Mouse (Mus musculus): Measurements from ENCODE around the gene Tfrc. TPM values are rescaled to one million over a fixed set of nuclear protein-coding genes. Genes with fewer than 3 reads are reported as not detected.
A peak's percentile ranks its signal among the peaks of the same experiment; 100 is the strongest.

Gene Tfrc
- polyA plus RNA-seq, 1 experiment = 38.0 TPM

- Histone ChIP-seq H3K27ac (ENCODE audit: insufficient read depth, low read length) (peak overlapping the region; percentile 84), H3K4me1 (ENCODE audit: control insufficient read depth, insufficient read depth, low read length) (peaks cover 19% of the 10 kb centered on the region; the same call in 1 of the 2 replicates), H3K4me3 (ENCODE audit: insufficient read depth, low read length) (no peak overlapping the region)
- TF ChIP-seq POLR2A (IDR thresholded peaks at IDR 0.05; ENCODE audit: low read depth, low read length) = 0 out of 2 replicates have a peak, but pooled peaks have one; percentile 12
- TF ChIP-seq CTCF (IDR thresholded peaks at IDR 0.05; ENCODE audit: borderline replicate concordance, insufficient read depth, low read length) = no peak
These were observed 49.0 kb downstream of the Tfrc start for GRCm38 (mm10) chr16:32657498-32658250.

GRCm38 (mm10) chr16:32658743-32659171 is 50.0 kb downstream of the Tfrc start:
- Histone ChIP-seq H3K27ac (ENCODE audit: insufficient read depth, low read length) (peak overlapping the region; percentile 91), H3K4me1 (ENCODE audit: control insufficient read depth, insufficient read depth, low read length) (peaks cover 19% of the 10 kb centered on the region; the same call in 1 of the 2 replicates), H3K4me3 (ENCODE audit: insufficient read depth, low read length) (peak overlapping the region; percentile 36)
- TF ChIP-seq CTCF (IDR thresholded peaks at IDR 0.05; ENCODE audit: borderline replicate concordance, insufficient read depth, low read length) (no peak), POLR2A (IDR thresholded peaks at IDR 0.05; ENCODE audit: low read depth, low read length) (no peak)

- H3K4me1 ChIP-seq (ENCODE audit: control insufficient read depth, insufficient read depth, low read length) = peaks cover 19% of the 10 kb centered on the region; the same call in 1 of the 2 replicates
- H3K4me3 ChIP-seq (ENCODE audit: insufficient read depth, low read length) = peak overlapping the region; percentile 36
- H3K27ac ChIP-seq (ENCODE audit: insufficient read depth, low read length) = peak overlapping the region; percentile 91
- TF ChIP-seq POLR2A (IDR thresholded peaks at IDR 0.05; ENCODE audit: low read depth, low read length) (no peak), CTCF (IDR thresholded peaks at IDR 0.05; ENCODE audit: borderline replicate concordance, insufficient read depth, low read length) (peak; percentile 65; the same call in 1 of the 2 replicates)
These were observed 50.7 kb downstream of the Tfrc start for GRCm38 (mm10) chr16:32659385-32659784.

- Histone ChIP-seq H3K4me1 (ENCODE audit: control insufficient read depth, insufficient read depth, low read length) (peaks cover 16% of the 10 kb centered on the region; the same call in 1 of the 2 replicates), H3K27ac (ENCODE audit: insufficient read depth, low read length) (peak overlapping the region; percentile 91), H3K4me3 (ENCODE audit: insufficient read depth, low read length) (no peak overlapping the region)
- TF ChIP-seq POLR2A (IDR thresholded peaks at IDR 0.05; ENCODE audit: low read depth, low read length) = no peak
- TF ChIP-seq CTCF (IDR thresholded peaks at IDR 0.05; ENCODE audit: borderline replicate concordance, insufficient read depth, low read length) = no peak
These were observed 51.4 kb downstream of the Tfrc start for GRCm38 (mm10) chr16:32660095-32660494.

GRCm38 (mm10) chr16:32660557-32661321 is 52.0 kb downstream of the Tfrc start:
- peaks cover 16% of the 10 kb centered on the region; the same call in 1 of the 2 replicates for H3K4me1 ChIP-seq (ENCODE audit: control insufficient read depth, insufficient read depth, low read length)
- no peak for TF ChIP-seq CTCF (IDR thresholded peaks at IDR 0.05; ENCODE audit: borderline replicate concordance, insufficient read depth, low read length)
- 0 out of 2 replicates have a peak, but pooled peaks have one; percentile 26 for TF ChIP-seq POLR2A (IDR thresholded peaks at IDR 0.05; ENCODE audit: low read depth, low read length)

GRCm38 (mm10) chr16:32661493-32661921 is 52.8 kb downstream of the Tfrc start:
- Histone ChIP-seq H3K4me1 (ENCODE audit: control insufficient read depth, insufficient read depth, low read length) (peaks cover 18% of the 10 kb centered on the region; the same call in 1 of the 2 replicates), H3K27ac (ENCODE audit: insufficient read depth, low read length) (peak overlapping the region; percentile 91), H3K4me3 (ENCODE audit: insufficient read depth, low read length) (peak overlapping the region; percentile 13; the same call in 1 of the 2 replicates)
- TF ChIP-seq POLR2A (IDR thresholded peaks at IDR 0.05; ENCODE audit: low read depth, low read length) (no peak), CTCF (IDR thresholded peaks at IDR 0.05; ENCODE audit: borderline replicate concordance, insufficient read depth, low read length) (no peak)

More at GRCm38 (mm10) chr16:32660557-32661321, 52.0 kb downstream of the Tfrc start:
- Histone ChIP-seq H3K27ac (ENCODE audit: insufficient read depth, low read length) (peak overlapping the region; percentile 91), H3K4me3 (ENCODE audit: insufficient read depth, low read length) (peak overlapping the region; percentile 13; the same call in 1 of the 2 replicates)

GRCm38 (mm10) chr16:32662372-32662771 is 53.7 kb downstream of the Tfrc start:
- TF ChIP-seq POLR2A (IDR thresholded peaks at IDR 0.05; ENCODE audit: low read depth, low read length) (no peak), CTCF (IDR thresholded peaks at IDR 0.05; ENCODE audit: borderline replicate concordance, insufficient read depth, low read length) (no peak)
- Histone ChIP-seq H3K4me1 (ENCODE audit: control insufficient read depth, insufficient read depth, low read length) (peaks cover 20% of the 10 kb centered on the region; the same call in 1 of the 2 replicates), H3K4me3 (ENCODE audit: insufficient read depth, low read length) (no peak overlapping the region), H3K27ac (ENCODE audit: insufficient read depth, low read length) (no peak overlapping the region)

GRCm38 (mm10) chr16:32663231-32663858 is 54.6 kb downstream of the Tfrc start:
- H3K4me1 ChIP-seq (ENCODE audit: control insufficient read depth, insufficient read depth, low read length) = peaks cover 20% of the 10 kb centered on the region; the same call in 1 of the 2 replicates
- TF ChIP-seq CTCF (IDR thresholded peaks at IDR 0.05; ENCODE audit: borderline replicate concordance, insufficient read depth, low read length) = no peak
- no peak for TF ChIP-seq POLR2A (IDR thresholded peaks at IDR 0.05; ENCODE audit: low read depth, low read length)
- no peak overlapping the region for H3K27ac ChIP-seq (ENCODE audit: insufficient read depth, low read length)
- no peak overlapping the region for H3K4me3 ChIP-seq (ENCODE audit: insufficient read depth, low read length)

GRCm38 (mm10) chr16:32664211-32664610 is 55.5 kb downstream of the Tfrc start:
- no peak overlapping the region for H3K4me3 ChIP-seq (ENCODE audit: insufficient read depth, low read length)
- TF ChIP-seq POLR2A (IDR thresholded peaks at IDR 0.05; ENCODE audit: low read depth, low read length) (no peak), CTCF (IDR thresholded peaks at IDR 0.05; ENCODE audit: borderline replicate concordance, insufficient read depth, low read length) (no peak)
- H3K27ac ChIP-seq (ENCODE audit: insufficient read depth, low read length) = no peak overlapping the region
- peaks cover 20% of the 10 kb centered on the region; the same call in 1 of the 2 replicates for H3K4me1 ChIP-seq (ENCODE audit: control insufficient read depth, insufficient read depth, low read length)
